ENCODE assay signal across 26 mouse cellular contexts in the genomic region with DNA sequence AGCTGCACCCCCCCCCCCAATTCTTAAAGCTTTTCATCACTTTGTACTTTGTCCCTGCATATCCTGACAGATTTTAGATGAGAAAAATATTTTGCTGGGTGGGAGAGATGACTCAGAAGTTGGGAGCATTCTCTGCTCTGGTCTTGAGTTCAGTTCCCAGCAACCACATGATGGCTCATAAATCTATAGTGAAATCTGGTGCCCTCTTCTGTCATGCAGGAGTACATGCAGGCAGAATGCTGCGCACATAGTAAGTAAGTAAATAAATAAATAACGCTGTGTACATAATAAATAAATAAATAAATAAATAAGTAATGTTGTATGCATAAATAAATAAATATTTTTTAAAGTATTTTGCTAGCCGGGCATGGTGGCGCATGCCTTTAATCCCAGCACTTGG. TPM values are rescaled to one million over a fixed set of nuclear protein-coding genes. Genes with fewer than 3 reads are reported as not detected.
DNase-seq lines count a peak whose midpoint lies in the region; ATAC-seq and TF ChIP-seq lines count a peak whose summit lies in the region.
"Had no signal": no experiment of that assay in that cellular context is flagged by ENCODE, and none has a peak within 500 bp of the region (broad histone marks: within the 10 kb centered on the region; RNA-seq: fewer than 3 reads in every experiment).

No protein-coding gene starts in this region.

- no peaks in the 10 kb centered on the region for H3K9me3 ChIP-seq in embryonic facial prominence, embryonic 11.5 days (replicated peaks; ENCODE audit: control insufficient read depth, low read length)
- H3K9me3 ChIP-seq in embryonic facial prominence, embryonic 10.5 days: no peaks in the 10 kb centered on the region
- H3K9me3 ChIP-seq in kidney, postnatal 0 days (replicated peaks; ENCODE audit: low read length): no peaks in the 10 kb centered on the region
- H3K9me3 ChIP-seq in midbrain, postnatal 0 days (ENCODE audit: low read length): no peaks in the 10 kb centered on the region
- no peaks in the 10 kb centered on the region for H3K9me3 ChIP-seq in midbrain, embryonic 11.5 days (ENCODE audit: control insufficient read depth, low read length)
- H3K9me3 ChIP-seq: forebrain, embryonic 13.5 days; heart, embryonic 12.5 days; limb, embryonic 10.5 days; megakaryocyte, embryonic 14.5 days; neural tube, embryonic 13.5 days had no signal

- H3K9ac ChIP-seq in embryonic facial prominence, embryonic 11.5 days (replicated peaks; ENCODE audit: low read length): no peak overlapping the region
- no peak overlapping the region for H3K9ac ChIP-seq in kidney, postnatal 0 days (ENCODE audit: low read depth, low read length)
- H3K9ac ChIP-seq in midbrain, postnatal 0 days (replicated peaks; ENCODE audit: low read length, poor library complexity, severe bottlenecking): no peak overlapping the region
- H3K9ac ChIP-seq in midbrain, embryonic 11.5 days (ENCODE audit: low read length): no peak overlapping the region
- H3K9ac ChIP-seq: forebrain, embryonic 13.5 days; heart, embryonic 12.5 days; neural tube, embryonic 13.5 days had no signal

- H3K27me3 ChIP-seq in embryonic facial prominence, embryonic 11.5 days (ENCODE audit: control insufficient read depth, insufficient read depth, low read length): no peaks in the 10 kb centered on the region
- H3K27me3 ChIP-seq in embryonic facial prominence, embryonic 10.5 days (replicated peaks; ENCODE audit: low read depth, poor library complexity, severe bottlenecking): no peaks in the 10 kb centered on the region
- no peaks in the 10 kb centered on the region for H3K27me3 ChIP-seq in kidney, postnatal 0 days (ENCODE audit: insufficient read depth, low read length)
- H3K27me3 ChIP-seq in midbrain, postnatal 0 days (ENCODE audit: insufficient read depth, low read length): no peaks in the 10 kb centered on the region
- no peaks in the 10 kb centered on the region for H3K27me3 ChIP-seq in midbrain, embryonic 11.5 days (ENCODE audit: control insufficient read depth, insufficient read depth, low read length)
- H3K27me3 ChIP-seq in splenic B cell, adult 2 months (ENCODE audit: control insufficient read depth, insufficient read depth, low read length, poor library complexity, severe bottlenecking): no peaks in the 10 kb centered on the region
- H3K27me3 ChIP-seq: forebrain, embryonic 13.5 days; heart, embryonic 12.5 days; megakaryocyte, embryonic 14.5 days; neural tube, embryonic 13.5 days had no signal

- WGBS in embryonic facial prominence, embryonic 11.5 days: 95% methylated on average over 4 of the region's 4 CpGs
- WGBS in embryonic facial prominence, embryonic 10.5 days: 95% methylated on average over 4 of the region's 4 CpGs
- WGBS in kidney, postnatal 0 days: 98% methylated on average over 4 of the region's 4 CpGs
- 97% methylated on average over 4 of the region's 4 CpGs for WGBS in midbrain, postnatal 0 days
- 97% methylated on average over 4 of the region's 4 CpGs for WGBS in midbrain, embryonic 11.5 days

- H3K27ac ChIP-seq in embryonic facial prominence, embryonic 11.5 days (replicated peaks; ENCODE audit: low read depth, low read length): no peak overlapping the region
- no peak overlapping the region for H3K27ac ChIP-seq in embryonic facial prominence, embryonic 10.5 days (replicated peaks)
- H3K27ac ChIP-seq in kidney, postnatal 0 days: no peak overlapping the region
- H3K27ac ChIP-seq in midbrain, postnatal 0 days (ENCODE audit: low read depth, low read length): no peak overlapping the region
- no peak overlapping the region for H3K27ac ChIP-seq in midbrain, embryonic 11.5 days (ENCODE audit: low read depth, low read length)
- H3K27ac ChIP-seq: forebrain, embryonic 13.5 days; hindbrain, embryonic 10.5 days; limb, embryonic 10.5 days; neural tube, embryonic 13.5 days had no signal

- H3K4me3 ChIP-seq in embryonic facial prominence, embryonic 11.5 days (ENCODE audit: low read depth, low read length): no peak overlapping the region
- no peak overlapping the region for H3K4me3 ChIP-seq in embryonic facial prominence, embryonic 10.5 days
- H3K4me3 ChIP-seq in kidney, postnatal 0 days (replicated peaks; ENCODE audit: low read depth, low read length): no peak overlapping the region
- no peak overlapping the region for H3K4me3 ChIP-seq in midbrain, postnatal 0 days (ENCODE audit: low read depth, low read length)
- no peak overlapping the region for H3K4me3 ChIP-seq in midbrain, embryonic 11.5 days (ENCODE audit: low read depth, low read length)
- H3K4me3 ChIP-seq: forebrain, embryonic 13.5 days; heart, embryonic 12.5 days; hindbrain, embryonic 10.5 days; limb, embryonic 10.5 days; megakaryocyte, embryonic 14.5 days; neural tube, embryonic 13.5 days had no signal

- DNase-seq in embryonic facial prominence, embryonic 11.5 days (ENCODE audit: low spot score): peak; percentile 11
- DNase-seq in embryonic facial prominence, embryonic 10.5 days (ENCODE audit: low spot score): no peak
- no peak for DNase-seq in kidney, postnatal 0 days (ENCODE audit: low spot score)
- DNase-seq in kidney, adult 9 months: no peak
- DNase-seq in midbrain, postnatal 0 days (ENCODE audit: low spot score): no peak
- no peak for DNase-seq in midbrain, embryonic 11.5 days (ENCODE audit: low spot score, missing footprints)
- peak; percentile 12 for DNase-seq in splenic B cell, adult 2 months (ENCODE audit: low read depth, low spot score)
- no peak for DNase-seq in adrenal gland, postnatal 14 days
- DNase-seq: adrenal gland, adult 8-10 months; cerebellum, adult 2 months; cerebellum, postnatal 25 days; heart, postnatal 10 days; kidney, adult 8-10 months; kidney, postnatal 36 days; liver; lung, postnatal 36 days; midbrain, embryonic 14.5 days; retina, postnatal 1 day; thymus, postnatal 4 days had no signal

- peak; percentile 28; the same call in 1 of the 2 replicates for TF ChIP-seq CTCF in kidney, postnatal 0 days (IDR thresholded peaks at IDR 0.05; ENCODE audit: low read depth)
- peak; percentile 24; the same call in 1 of the 2 replicates for TF ChIP-seq CTCF in midbrain, postnatal 0 days (IDR thresholded peaks at IDR 0.05)

- peaks cover 6% of the 10 kb centered on the region for H3K36me3 ChIP-seq in embryonic facial prominence, embryonic 11.5 days (replicated peaks; ENCODE audit: control insufficient read depth, insufficient read depth, low read depth, low read length)
- peaks cover 81% of the 10 kb centered on the region for H3K36me3 ChIP-seq in embryonic facial prominence, embryonic 10.5 days (replicated peaks)
- peaks cover 40% of the 10 kb centered on the region for H3K36me3 ChIP-seq in kidney, postnatal 0 days (ENCODE audit: insufficient read depth, low read length)
- peaks cover 31% of the 10 kb centered on the region for H3K36me3 ChIP-seq in midbrain, postnatal 0 days (ENCODE audit: insufficient read depth, low read length)
- peaks cover 20% of the 10 kb centered on the region; the same call in 1 of the 2 replicates for H3K36me3 ChIP-seq in midbrain, embryonic 11.5 days (ENCODE audit: control insufficient read depth, insufficient read depth, low read length)
- peaks cover 19% of the 10 kb centered on the region for H3K36me3 ChIP-seq in splenic B cell, adult 2 months (ENCODE audit: control insufficient read depth, insufficient read depth, low read length, poor library complexity, severe bottlenecking)

- H3K4me2 ChIP-seq in embryonic facial prominence, embryonic 11.5 days (ENCODE audit: low read depth, low read length): no peak overlapping the region
- no peak overlapping the region for H3K4me2 ChIP-seq in kidney, postnatal 0 days (ENCODE audit: low read length)
- H3K4me2 ChIP-seq in midbrain, postnatal 0 days (ENCODE audit: low read depth, low read length, poor library complexity, severe bottlenecking): no peak overlapping the region
- H3K4me2 ChIP-seq in midbrain, embryonic 11.5 days: no peak overlapping the region
- H3K4me2 ChIP-seq: forebrain, embryonic 13.5 days; heart, embryonic 12.5 days; neural tube, embryonic 13.5 days had no signal

- ATAC-seq in embryonic facial prominence, embryonic 11.5 days (replicated peaks; ENCODE audit: insufficient number of reproducible peaks, low FRiP score, low TSS enrichment, low read depth): no peak
- no peak for ATAC-seq in kidney, postnatal 0 days (replicated peaks; ENCODE audit: low FRiP score, low read depth)
- ATAC-seq in midbrain, postnatal 0 days (ENCODE audit: low FRiP score): no peak
- no peak for ATAC-seq in midbrain, embryonic 11.5 days (ENCODE audit: low FRiP score)
- ATAC-seq: activated CD4-positive, CD25-positive, alpha-beta regulatory T cell, adult 4 months; forebrain, embryonic 13.5 days had no signal

- H3K4me1 ChIP-seq in embryonic facial prominence, embryonic 11.5 days (ENCODE audit: control insufficient read depth, insufficient read depth, low read length): no peaks in the 10 kb centered on the region
- H3K4me1 ChIP-seq in embryonic facial prominence, embryonic 10.5 days: no peaks in the 10 kb centered on the region
- no peaks in the 10 kb centered on the region for H3K4me1 ChIP-seq in kidney, postnatal 0 days (replicated peaks; ENCODE audit: insufficient read depth, low read length)
- no peaks in the 10 kb centered on the region for H3K4me1 ChIP-seq in midbrain, postnatal 0 days (ENCODE audit: insufficient read depth, low read length)
- H3K4me1 ChIP-seq in midbrain, embryonic 11.5 days (ENCODE audit: control insufficient read depth, insufficient read depth, low read length): no peaks in the 10 kb centered on the region
- H3K4me1 ChIP-seq: forebrain, embryonic 13.5 days; heart, embryonic 12.5 days; hindbrain, embryonic 10.5 days; limb, embryonic 10.5 days; neural tube, embryonic 13.5 days had no signal

RNA-seq across cellular contexts. Expression of a gene that starts 41.9 kb away (rescaled TPM):
- polyA plus RNA-seq in embryonic facial prominence, embryonic 11.5 days (2014; fragmentation: Nextera tagmentation; extraction: Ambion mirVana): 15.3 and 16.8 TPM in 2 replicates
- polyA plus RNA-seq in embryonic facial prominence, embryonic 10.5 days (2016; fragmentation: Nextera tagmentation; extraction: Ambion mirVana): 29.4 and 33.9 TPM in 2 replicates
- 15.1 and 16.1 TPM in 2 replicates for polyA plus RNA-seq in kidney, postnatal 0 days (2015; fragmentation: Nextera tagmentation; extraction: Ambion mirVana)
- total RNA-seq in midbrain, postnatal 0 days (2014; rRNA removed): 64.8 and 86.6 TPM in 2 replicates
- 30.8 and 31.4 TPM in 2 replicates for polyA plus RNA-seq in midbrain, postnatal 0 days (2015; fragmentation: Nextera tagmentation; extraction: Ambion mirVana)
- 9.3 and 10.0 TPM in 2 replicates for polyA plus RNA-seq in midbrain, embryonic 11.5 days (2014; fragmentation: Nextera tagmentation; extraction: Ambion mirVana)
- total RNA-seq in adrenal gland, postnatal 14 days (2021): 73.1 and 86.4 TPM in 2 replicates

RNA-seq across cellular contexts. Expression of a gene that starts 54.9 kb away (rescaled TPM):
- 12.6 TPM in 2 replicates for polyA plus RNA-seq in embryonic facial prominence, embryonic 11.5 days (2014; fragmentation: Nextera tagmentation; extraction: Ambion mirVana)
- 13.6 and 15.7 TPM in 2 replicates for polyA plus RNA-seq in embryonic facial prominence, embryonic 10.5 days (2016; fragmentation: Nextera tagmentation; extraction: Ambion mirVana)
- polyA plus RNA-seq in kidney, postnatal 0 days (2015; fragmentation: Nextera tagmentation; extraction: Ambion mirVana): 8.1 and 8.9 TPM in 2 replicates
- 27.3 and 29.8 TPM in 2 replicates for total RNA-seq in midbrain, postnatal 0 days (2014; rRNA removed)
- polyA plus RNA-seq in midbrain, postnatal 0 days (2015; fragmentation: Nextera tagmentation; extraction: Ambion mirVana): 10.2 and 12.9 TPM in 2 replicates
- polyA plus RNA-seq in midbrain, embryonic 11.5 days (2014; fragmentation: Nextera tagmentation; extraction: Ambion mirVana): 10.4 TPM in 2 replicates
- total RNA-seq in adrenal gland, postnatal 14 days (2021): 66.4 and 76.6 TPM in 2 replicates

Comparison
In these comparisons a context has a peak if more than half of its experiments do, and no peak if none do; other contexts are left out.
1. DNase-seq: peak in embryonic facial prominence, embryonic 11.5 days (single experiment) and splenic B cell, adult 2 months (single experiment); none in embryonic facial prominence, embryonic 10.5 days (single experiment), kidney, postnatal 0 days (single experiment), kidney, adult 9 months (single experiment), midbrain, postnatal 0 days (single experiment), midbrain, embryonic 11.5 days (single experiment) and adrenal gland, postnatal 14 days (single experiment).